Mouse (Mus musculus) left cerebral cortex, adult 11 months (tissue): ENCODE measurements around the gene Ankrd36.
A peak's percentile ranks its signal among the peaks of the same experiment; 100 is the strongest.
"Not testable (repeated sequence)": the region's sequence is repeated elsewhere in the genome, so short reads cannot be mapped to it uniquely, and the experiment has no call there.

Source experiments
- DNase-seq: peaks from one replicate; pipeline ENCODE4 v3.0.0; 2022; ENCODE audit warnings: low spot score

Gene Ankrd36

DNA sequence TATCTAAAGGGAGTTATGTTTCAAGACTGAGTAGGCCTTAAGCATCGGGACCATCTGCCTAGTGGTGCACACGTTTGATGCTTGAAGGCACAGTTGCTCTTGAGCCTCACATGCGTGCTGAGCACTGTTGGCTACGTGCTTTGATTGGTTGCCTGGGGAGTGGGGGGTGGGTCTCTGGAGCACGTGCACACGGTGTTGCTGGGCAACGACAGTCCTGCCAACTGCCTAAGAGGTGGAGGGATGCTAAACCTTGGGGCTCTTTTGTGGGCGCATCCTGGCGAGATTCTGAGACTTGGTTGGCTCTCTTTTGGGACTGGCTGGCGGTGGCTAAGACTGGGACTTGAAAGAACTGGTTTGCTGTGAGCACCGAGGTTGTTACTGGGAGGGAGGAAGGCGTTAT, at the start of gene Ankrd36:
Gene Ankrd36 (plus strand): TSS at position 211 of the 400 bp plus-strand sequence.
- DNase-seq, result no peak

DNA sequence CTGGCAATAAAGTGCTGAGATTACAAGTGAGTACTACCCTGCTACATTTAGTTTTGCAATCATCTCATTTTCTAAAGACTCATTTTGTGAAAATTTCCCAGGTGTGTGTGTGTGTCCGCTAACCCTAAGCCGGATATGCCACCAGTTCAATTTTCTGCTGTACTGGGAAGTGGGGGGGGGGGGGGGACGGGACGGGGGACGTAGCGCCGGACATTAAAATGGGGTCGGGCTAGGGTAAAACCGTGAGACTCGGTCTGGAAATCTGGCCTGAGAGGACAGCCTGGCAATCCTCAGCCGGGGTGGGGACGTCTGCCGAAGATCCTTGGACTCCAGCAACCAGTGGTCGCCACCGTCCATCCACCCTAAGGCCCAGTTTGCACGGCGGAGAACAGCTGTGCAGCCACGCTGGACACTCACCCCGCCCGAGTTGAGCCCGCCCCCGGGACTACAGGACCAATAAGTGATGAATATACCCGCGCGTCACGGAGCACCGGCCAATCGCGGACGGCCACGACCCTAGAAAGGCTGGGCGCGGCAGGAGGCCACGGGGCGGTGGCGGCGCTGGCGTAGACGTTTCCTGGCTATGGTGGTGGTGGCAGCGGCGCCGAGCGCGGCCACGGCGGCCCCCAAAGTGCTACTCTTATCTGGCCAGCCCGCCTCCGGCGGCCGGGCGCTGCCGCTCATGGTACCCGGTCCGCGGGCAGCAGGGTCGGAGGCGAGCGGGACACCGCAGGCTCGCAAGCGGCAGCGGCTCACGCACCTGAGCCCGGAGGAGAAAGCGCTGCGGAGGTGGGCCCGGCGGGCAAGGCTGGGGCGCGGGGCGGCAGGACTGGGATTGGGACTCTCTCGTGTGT, 48.8 kb upstream of the Ankrd36 start, which contains the start of gene Xbp1:
Gene Xbp1 (plus strand): TSS at position 248 of the 854 bp plus-strand sequence.
- DNase-seq, result peak; percentile 94

DNA sequence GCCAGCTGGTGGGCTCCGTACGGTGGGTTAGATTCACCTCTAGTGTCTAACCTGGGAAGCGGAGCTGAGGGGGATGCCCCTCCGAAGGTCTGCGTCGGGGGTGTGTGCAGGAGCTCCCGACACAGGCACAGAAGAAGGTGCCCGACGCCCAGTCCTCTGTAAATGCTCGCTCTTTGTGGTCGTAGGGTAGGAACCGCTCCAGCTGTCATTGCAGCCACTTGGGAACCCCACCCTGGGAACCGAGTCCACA, 48.3 kb upstream of the Ankrd36 start:
- no peak for DNase-seq

DNA sequence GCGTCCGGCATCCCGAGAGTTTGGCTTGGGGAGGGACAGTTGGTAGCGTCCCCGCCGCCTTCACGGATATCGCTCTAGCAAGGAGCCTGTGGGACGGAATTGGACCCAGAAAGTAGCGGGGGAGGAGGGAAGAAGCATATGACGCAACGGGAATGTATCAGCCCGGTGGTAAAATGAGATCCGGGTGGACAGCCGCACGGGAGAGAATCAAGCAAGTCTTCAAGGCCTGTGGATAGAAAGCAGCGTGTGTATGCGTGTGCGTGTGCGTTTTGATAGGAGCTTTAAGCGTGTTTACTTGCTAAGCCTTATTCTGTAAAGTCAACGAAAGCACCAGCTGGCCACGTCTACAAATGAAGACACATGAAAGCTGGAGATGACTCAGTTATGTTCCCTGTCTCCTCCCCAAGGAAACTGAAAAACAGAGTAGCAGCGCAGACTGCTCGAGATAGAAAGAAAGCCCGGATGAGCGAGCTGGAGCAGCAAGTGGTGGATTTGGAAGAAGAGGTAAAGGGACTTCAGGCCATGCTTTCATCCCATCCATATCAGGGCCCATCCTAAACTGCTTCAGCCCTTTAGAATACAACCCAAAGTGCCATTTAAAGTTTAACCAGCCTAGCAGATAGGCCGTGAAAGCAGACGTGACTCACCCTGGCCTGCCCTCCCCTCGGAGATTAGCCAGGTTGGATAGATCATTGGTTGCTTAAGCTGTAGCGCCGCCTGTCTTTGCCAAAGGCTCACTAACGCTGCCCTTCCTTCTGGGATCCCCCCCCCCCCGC, 47.8 kb upstream of the Ankrd36 start:
- peak; percentile 60 for DNase-seq

DNA sequence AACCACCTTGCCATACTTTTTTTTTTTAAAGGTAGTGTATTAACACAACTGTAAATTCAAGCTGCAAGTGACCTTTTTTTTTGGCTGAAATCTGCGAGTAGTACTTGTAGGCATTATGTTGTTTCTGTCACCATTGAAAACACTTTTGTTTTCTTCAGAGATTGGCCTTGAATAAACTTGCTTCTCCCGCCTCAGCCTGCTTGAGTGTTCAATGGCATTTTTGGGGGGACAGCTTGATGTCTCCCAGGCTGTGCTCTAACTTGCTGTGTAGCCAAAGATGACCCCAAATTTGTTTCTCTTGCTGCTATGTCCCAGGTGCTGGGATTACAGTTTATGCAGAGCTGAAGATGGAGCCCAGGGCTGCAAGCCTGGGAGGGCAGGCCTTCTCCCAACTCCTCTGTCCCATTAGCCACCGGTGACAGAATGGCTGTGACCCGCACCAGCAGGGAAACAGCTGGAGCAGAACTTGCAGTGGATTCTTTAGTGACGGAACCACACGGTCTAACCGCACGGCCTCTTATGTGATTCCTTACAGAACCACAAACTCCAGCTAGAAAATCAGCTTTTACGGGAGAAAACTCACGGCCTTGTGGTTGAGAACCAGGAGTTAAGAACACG, 46.6 kb upstream of the Ankrd36 start:
- DNase-seq, result no peak

DNA sequence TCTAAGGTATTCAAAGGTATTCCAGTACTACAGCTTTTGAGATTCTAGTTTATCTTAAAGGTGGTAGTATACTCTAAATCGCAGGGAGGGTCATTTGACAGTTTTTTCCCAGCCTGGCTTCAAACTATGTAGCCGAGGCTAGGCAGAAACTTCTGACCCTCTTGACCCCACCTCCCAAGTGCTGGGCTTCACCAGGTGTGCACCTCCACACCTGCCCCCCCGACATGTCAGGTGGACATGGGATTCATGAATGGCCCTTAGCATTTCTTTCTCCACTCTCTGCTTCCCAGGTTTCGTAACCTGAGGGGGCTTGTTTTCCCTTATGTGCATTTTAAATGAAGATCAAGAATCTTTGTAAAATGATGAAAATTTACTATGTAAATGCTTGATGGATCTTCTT, 44.1 kb upstream of the Ankrd36 start:
- DNase-seq, result no peak

DNA sequence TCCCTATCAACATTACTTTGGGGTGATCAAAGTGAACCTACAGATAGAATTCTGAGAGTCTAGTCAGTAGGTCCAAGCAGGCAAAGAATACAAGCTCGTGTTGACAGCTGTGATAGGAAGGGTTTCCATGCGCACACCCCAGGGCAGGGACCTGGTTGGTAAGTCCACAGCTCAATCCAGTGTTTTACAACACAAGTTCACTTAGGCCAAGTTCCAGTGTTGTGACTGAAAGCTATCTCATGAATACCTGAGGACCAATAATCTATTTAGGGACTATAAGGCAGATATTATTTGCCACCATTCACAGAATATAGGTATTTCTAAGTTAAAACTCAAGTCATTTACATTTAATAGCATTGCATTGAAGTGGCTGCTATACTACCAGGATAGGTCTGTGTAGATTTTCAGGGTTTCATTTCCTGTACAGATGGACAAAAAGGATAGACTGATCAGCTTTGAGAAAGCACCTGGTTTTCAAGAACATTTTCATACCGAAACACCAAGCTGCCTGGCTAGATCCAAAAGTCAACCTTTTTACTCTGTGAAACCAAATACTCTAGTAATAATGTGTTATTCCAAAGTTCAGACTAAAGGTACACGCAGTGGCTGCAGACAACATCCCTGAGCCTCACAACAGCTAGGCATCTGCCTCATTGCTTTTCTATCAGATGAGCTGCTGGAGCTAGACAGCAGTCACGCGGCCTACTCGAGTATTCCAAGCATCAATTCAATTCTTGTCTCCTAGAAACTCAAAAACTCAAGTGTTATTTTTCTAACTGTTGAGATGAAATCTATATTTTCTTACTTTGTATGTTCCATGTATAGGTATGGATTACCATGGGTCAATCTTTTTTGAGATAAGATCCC, 42.7 kb upstream of the Ankrd36 start:
- DNase-seq, result no peak

DNA sequence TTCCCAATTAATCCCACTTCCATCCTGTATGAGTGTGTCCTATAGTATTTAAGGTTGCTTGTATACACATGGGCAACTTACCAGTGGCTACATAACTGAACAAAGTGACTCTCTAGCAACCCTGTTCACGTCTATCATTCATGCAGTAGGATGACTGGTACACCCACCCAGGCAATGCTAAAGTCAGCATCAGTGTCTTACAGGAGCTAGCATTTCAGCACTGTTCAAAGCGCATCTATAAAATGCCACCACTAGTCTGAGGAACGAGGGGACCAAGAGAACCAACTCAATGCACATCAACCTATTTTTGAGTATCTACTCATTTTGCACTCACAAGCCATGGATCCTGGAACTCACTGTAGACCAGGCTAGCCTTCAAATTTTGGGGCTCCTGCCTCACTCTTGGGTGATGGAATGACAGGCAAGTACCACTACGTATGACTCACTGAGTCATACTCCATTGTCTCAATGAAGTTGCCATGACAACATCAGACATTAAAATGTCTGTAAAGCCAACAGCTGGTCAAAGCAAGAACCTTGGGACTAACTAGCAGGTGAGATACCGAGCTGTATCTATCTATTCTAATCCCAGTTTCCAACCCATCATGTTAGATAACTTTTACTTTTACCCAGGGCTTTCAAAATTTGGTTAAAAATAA, 41.5 kb upstream of the Ankrd36 start:
- no peak for DNase-seq

DNA sequence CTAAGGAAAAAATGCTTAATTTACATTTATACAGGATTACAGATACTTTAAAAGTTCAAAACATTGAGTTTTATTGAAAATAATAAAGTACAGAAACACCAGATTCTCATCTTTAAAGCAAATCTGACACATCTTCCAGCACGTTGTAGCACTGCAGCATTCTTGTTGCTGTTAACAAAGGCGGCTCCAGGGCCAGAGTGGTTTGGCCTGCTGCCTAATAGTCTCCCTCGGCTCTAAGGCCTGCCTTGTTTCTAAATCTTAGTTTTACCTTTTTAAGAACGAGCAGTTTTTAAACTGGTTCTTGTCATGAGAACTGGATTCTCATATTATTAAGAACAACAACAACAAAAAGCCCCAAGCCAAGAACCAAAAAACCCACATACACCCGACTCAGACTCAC, 40.6 kb upstream of the Ankrd36 start:
- no peak for DNase-seq

DNA sequence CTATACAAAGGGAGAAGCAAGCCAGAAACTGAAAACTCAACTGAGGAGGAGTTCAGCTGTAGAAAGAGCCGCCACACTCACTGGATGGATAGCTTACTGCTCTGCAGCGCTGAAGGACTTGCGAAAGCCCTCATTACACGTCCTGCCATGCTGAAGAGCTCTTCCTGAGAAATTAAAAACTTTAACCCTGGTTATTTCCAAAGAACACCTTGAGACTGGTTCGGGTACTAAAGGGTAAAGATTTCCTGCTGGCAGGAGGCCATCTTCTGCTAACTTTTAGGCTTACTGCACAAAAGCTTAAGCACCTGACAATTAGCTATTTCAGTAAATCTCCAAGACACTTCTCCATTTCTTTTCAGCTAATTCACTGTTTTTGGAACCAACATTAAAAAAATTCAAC, 39.3 kb upstream of the Ankrd36 start:
- no peak for DNase-seq

DNA sequence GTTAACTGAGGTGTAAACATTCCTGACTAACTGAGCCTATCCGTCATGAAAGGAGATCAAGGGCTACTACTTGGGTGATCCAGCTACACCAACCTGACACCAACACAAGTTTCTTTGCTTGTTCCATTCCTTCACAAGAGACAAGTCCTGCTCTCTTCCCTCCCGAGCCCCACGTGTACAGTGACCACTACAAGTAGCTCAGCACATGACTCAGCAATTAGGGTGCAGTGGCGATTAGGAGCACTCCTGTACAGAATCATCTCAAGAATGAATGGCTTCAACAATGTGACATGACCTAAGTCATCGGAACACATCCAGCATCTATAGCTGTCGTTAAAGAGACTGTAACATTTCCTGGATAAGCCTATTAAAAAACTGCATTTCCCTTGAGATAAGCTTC, 38.8 kb upstream of the Ankrd36 start:
- no peak for DNase-seq

DNA sequence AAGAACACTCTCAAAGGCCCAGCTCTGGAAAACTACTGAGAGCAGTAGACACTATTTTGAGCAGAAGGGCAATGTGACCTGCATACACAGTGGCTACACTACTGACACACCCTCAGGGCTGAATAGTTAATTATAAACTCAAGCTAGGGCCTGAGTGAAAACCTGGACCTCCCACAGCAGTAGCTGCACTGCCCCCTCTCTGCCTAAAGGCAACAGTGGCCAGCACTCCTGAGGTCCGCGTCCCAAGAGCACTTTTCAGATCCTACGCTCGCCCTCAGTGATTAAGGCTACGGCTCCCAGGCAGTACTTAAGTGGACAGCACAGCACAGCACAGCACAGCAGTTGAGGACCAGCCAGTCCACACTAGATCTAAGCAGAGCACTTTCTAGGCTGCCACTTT, 36.4 kb upstream of the Ankrd36 start:
- DNase-seq, result no peak

DNA sequence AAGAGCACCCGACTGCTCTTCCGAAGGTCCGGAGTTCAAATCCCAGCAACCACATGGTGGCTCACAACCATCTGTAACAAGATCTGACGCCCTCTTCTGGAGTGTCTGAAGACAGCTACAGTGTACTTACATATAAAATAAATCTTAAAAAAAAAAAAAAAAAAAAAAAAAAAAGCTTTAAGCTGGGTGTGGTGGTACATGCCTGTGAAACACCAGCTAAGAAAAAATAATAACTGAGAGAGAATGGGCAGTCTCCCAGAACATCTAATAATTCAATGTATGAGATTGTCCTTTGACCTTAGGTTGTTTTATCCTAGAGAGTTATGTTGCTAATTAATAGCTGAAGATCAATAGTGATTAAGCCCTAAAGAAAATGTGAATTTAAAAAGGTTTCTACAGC, 32.0 kb upstream of the Ankrd36 start:
- not testable (repeated sequence) for DNase-seq

DNA sequence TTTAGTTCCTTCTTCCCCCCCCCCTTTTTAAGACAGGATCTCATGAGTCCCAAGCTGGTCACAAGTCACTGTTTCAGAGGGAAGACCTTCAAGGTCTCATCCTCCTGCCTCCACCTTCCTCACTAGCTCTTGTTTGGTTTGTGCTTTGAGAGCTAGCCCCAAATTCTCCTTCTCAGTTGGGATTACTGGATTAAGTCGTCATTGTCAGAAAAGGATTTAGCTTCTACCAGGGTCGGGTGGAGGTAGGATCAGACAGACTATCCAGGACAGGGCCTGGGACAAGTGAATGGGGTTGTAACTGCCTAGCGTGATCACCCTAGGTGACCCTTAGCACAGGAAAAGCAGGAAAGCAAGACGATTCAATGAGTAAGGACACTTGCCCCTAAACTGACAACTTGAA, 29.2 kb upstream of the Ankrd36 start:
- DNase-seq, result no peak

DNA sequence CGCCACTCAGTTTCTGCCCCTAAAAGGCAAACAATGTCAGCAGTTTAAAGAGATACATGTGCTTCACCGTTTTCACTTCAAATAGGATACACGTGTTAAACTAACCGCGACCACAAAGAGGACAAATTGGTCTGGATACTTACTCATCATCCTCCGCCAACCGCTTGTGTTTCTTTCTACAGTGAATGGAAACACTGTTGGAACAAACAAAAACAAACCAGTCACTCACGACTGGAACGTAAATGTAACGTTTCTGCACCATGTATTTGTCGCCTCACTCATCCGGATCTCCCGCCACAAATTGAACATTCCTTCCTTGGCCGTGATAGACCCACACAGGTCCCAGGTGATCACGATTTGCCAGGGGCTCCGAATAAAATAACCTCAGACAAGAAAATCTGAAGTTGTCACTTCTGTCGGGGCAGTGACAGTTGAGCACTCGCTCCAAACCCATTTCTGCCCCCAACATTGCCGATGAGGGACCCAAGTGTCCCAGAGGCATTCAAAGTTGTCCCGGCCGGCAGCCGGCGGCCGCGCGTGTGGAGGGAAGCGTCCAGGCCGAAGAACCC, 28.2 kb upstream of the Ankrd36 start:
- no peak for DNase-seq

DNA sequence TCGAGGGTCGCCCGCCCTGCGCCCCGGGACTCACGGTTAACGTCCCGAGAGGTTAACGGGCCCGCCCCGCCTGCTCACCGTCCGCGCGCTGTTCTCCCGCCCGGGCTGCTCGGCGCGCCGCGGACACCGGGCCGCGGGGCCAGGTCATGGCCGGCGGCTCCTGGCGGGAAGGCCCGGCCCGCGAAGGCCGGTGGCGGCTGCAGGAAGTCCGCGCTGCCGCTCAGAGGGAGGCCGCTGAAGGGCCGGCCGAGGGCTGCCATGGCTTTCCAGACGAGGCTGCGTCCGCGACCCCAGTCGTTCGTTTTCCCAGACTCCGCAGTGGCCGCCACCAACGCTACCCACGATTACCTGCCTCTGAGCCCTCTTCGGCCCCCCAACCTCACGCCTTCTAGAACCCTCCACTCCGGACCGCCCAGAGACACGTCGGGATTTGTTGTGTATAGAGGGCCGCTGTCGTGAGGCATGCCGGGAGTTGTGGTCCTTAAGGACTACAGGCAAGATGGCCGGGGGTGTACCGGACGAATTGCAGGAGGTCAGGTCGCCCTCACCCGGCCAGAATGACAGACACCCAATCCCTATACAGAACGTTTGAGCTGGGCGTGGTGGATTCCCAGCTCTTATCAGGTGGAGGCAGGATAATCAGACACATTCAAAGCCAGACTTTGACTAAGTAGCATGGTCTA, 27.5 kb upstream of the Ankrd36 start, which contains the start of gene Ccdc117:
Gene Ccdc117 (minus strand): TSS at position 389 of the 683 bp plus-strand sequence.
- peak; percentile 86 for DNase-seq

DNA sequence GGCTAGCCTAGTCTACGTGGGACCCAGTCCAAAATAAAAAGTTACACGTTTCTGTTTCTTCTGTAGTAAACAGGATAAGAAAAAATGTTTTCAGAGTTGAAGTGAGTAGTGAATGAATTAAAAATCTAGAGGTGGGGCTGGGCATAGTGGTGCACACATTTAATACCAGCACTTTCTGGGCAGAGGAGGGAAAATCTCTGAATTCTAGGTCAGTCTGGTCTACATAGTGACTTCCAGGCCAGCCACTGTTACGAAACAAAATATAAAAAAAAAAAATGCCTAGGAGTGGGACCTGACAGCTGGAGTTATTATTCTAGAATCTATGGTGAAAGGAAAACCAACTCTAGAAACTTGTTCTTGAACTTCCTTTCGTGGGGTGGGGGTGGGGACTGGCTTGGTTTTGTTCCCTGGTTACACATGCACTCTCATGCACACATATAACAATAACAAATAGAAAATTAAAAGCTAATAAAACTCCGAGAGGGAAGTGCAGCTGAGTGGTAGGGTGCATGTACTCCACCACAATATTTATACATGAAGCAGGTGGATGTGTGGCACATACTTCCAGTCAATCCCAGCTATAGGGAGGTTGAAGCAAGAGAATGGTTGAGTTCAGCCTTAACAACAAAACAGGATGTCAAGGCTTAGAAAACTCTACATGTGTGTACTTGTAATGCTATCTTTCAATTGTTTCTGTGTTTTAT, 26.9 kb upstream of the Ankrd36 start:
- no peak for DNase-seq

DNA sequence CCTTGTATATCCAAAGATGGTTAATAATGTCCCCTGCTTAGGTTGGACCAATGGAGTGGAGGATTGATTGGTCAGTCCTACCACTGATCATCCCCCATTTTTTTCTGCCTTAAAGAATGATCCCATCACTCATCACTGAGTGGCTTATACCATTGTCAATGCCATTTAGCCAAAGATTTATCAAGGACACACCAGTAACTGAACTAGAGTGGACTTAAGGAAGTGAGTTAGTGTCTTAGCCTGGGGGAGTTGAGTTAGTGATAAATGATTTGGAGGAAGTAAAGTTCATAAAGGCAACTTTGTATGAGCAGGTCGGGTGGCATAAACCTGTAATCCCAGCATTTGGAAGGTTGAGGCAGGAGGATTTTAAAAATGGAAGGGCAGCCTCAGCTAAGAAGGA, 26.2 kb upstream of the Ankrd36 start:
- DNase-seq, result no peak

DNA sequence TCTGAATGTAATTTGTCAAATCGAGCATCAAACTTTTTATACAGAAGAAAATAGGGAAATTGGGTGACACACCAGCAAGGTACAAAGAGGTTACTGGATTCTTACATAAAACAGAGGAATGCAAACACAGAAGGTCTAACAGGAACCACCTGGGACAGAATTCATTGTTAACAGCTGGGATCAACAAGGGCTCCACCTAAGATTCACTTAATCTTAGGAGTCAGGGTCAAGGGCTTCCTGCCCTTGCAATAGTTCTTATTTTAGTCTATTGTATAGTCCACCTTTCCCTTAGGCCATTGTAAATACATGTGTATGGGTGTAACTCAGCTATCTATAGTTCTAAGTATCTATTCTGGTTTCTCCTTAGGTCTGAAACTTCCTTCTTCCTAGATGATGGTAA, 24.8 kb upstream of the Ankrd36 start:
- DNase-seq, result not testable (repeated sequence)

DNA sequence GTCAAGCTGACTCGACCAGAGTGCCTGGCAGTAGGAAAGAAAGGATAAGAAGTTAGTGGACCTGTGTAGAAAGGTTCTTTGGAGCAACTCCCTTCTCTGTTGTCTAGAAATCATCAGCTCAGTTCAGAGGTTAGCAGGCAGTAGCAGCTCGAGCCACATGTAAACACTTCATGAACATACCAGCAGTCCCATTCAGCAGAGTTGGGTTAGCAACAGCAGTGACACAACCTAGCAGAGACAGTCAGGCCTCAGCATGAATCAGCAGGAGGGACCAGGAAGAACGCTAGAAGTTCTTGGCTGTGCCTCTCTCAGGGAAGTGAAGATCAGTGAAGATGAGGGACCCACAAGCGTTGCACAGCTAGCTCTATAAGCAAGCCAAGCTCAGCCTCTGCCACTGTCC, 24.0 kb upstream of the Ankrd36 start:
- DNase-seq, result no peak
